Mouse (Mus musculus) NIH3T3 (cell line): ENCODE measurements around the gene Kcnab1.

Experiments
- DNase-seq: peaks from one replicate; pipeline ENCODE4 v3.0.0-alpha.2; 2012; ENCODE audit warnings: low read depth

The Kcnab1 gene

GRCm38 (mm10) chr3:65317876-65318537 lies 208.8 kb downstream of the Kcnab1 start:
- DNase-seq = no peak

- DNase-seq = peak; percentile 46
Measured at GRCm38 (mm10) chr3:65319248-65320008, 210.2 kb downstream of the Kcnab1 start.

- no peak for DNase-seq
Measured at GRCm38 (mm10) chr3:65320990-65321389, 211.8 kb downstream of the Kcnab1 start.

GRCm38 (mm10) chr3:65321981-65322779 lies 213.0 kb downstream of the Kcnab1 start:
- DNase-seq = no peak

- DNase-seq = no peak
Measured at GRCm38 (mm10) chr3:65325254-65325653, 216.1 kb downstream of the Kcnab1 start.

GRCm38 (mm10) chr3:65328814-65329213 lies 219.6 kb downstream of the Kcnab1 start:
- no peak for DNase-seq

GRCm38 (mm10) chr3:65337835-65338464 lies 228.8 kb downstream of the Kcnab1 start:
- no peak for DNase-seq

- no peak for DNase-seq
Measured at GRCm38 (mm10) chr3:65340173-65340951, 231.2 kb downstream of the Kcnab1 start.

GRCm38 (mm10) chr3:65346176-65346575 lies 237.0 kb downstream of the Kcnab1 start:
- no peak for DNase-seq

GRCm38 (mm10) chr3:65352278-65353127 lies 243.3 kb downstream of the Kcnab1 start:
- peak; percentile 66 for DNase-seq

GRCm38 (mm10) chr3:65353263-65354037 lies 244.3 kb downstream of the Kcnab1 start:
- DNase-seq = no peak

GRCm38 (mm10) chr3:65355479-65355878 lies 246.3 kb downstream of the Kcnab1 start:
- DNase-seq = no peak

GRCm38 (mm10) chr3:65358275-65358674 lies 249.1 kb downstream of the Kcnab1 start:
- no peak for DNase-seq

- no peak for DNase-seq
Measured at GRCm38 (mm10) chr3:65358841-65359240, 249.7 kb downstream of the Kcnab1 start.

- DNase-seq = no peak
Measured at GRCm38 (mm10) chr3:65360163-65360969, 251.2 kb downstream of the Kcnab1 start.

GRCm38 (mm10) chr3:65363438-65363837 lies 254.3 kb downstream of the Kcnab1 start:
- DNase-seq = peak; percentile 58

GRCm38 (mm10) chr3:65365184-65365583 lies 256.0 kb downstream of the Kcnab1 start:
- peak; percentile 34 for DNase-seq

- DNase-seq = no peak
Measured at GRCm38 (mm10) chr3:65365921-65366710, 256.9 kb downstream of the Kcnab1 start.
